Mouse (Mus musculus) brain, embryonic 14.5 days (tissue): ENCODE measurements around the gene Epsti1.

Source experiments
- CTCF ChIP-seq: fragments of 200-500 bp; IDR thresholded peaks from 2 replicates; pipeline ENCODE4 v1.5.1; 2012; ENCODE audit warnings: inconsistent platforms, mild to moderate bottlenecking, moderate library complexity, borderline replicate concordance; ENCODE audit not compliant: insufficient read depth, insufficient read length; ENCODE audit errors: extremely low read depth
- POLR2A ChIP-seq: fragments of 200-500 bp; IDR thresholded peaks from 2 replicates; pipeline ENCODE4 v1.6.1; 2012; ENCODE audit warnings: mild to moderate bottlenecking, inconsistent platforms, borderline replicate concordance; ENCODE audit not compliant: poor library complexity, insufficient read depth, insufficient read length, severe bottlenecking; ENCODE audit errors: extremely low read depth

DNA sequence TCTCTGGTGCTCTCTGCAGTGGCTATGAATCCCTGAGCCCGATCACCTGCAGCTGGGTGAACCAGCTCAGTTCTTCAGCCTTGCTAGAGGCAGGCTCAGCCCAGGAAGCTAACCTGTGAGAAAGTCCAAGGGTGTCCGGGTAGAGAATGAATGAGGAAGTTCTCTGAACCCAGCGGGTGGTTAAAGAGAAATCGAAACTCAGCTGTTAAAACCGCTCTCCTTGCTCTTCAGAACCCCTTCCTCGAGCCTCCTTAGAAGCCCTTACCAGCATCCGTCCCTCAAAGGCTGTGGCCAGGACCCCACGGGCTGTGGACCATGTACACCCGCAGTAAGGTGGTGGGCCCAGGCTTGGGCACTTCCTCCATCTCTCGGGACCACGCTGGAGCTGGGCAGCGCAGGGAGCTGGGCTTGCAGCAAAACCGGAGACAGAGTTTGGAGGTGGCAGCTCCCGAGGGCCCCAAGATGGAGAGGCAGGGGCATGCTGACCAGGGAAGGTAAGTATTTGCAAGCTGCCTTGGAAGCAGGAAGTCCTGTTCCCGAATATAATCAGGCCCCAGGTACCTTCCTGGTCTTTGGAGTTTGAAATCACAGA is at the start of gene Epsti1:
- TF ChIP-seq POLR2A (no peak), CTCF (no peak)
